Mouse (Mus musculus) brain, embryonic 14.5 days (tissue): ENCODE measurements at regions not wholly inside any gene's neighbourhood (a gene's known extent, or its start where the extent isn't known, plus 50 kb on each side); places are given as distances from the start of the nearest gene placed in this dataset.

Experiments
- CTCF ChIP-seq: fragments of 200-500 bp; IDR thresholded peaks from 2 replicates; pipeline ENCODE4 v1.5.1; 2012; ENCODE audit warnings: inconsistent platforms, mild to moderate bottlenecking, moderate library complexity, borderline replicate concordance; ENCODE audit not compliant: insufficient read depth, insufficient read length; ENCODE audit errors: extremely low read depth
- POLR2A ChIP-seq: fragments of 200-500 bp; IDR thresholded peaks from 2 replicates; pipeline ENCODE4 v1.6.1; 2012; ENCODE audit warnings: mild to moderate bottlenecking, inconsistent platforms, borderline replicate concordance; ENCODE audit not compliant: poor library complexity, insufficient read depth, insufficient read length, severe bottlenecking; ENCODE audit errors: extremely low read depth

DNA sequence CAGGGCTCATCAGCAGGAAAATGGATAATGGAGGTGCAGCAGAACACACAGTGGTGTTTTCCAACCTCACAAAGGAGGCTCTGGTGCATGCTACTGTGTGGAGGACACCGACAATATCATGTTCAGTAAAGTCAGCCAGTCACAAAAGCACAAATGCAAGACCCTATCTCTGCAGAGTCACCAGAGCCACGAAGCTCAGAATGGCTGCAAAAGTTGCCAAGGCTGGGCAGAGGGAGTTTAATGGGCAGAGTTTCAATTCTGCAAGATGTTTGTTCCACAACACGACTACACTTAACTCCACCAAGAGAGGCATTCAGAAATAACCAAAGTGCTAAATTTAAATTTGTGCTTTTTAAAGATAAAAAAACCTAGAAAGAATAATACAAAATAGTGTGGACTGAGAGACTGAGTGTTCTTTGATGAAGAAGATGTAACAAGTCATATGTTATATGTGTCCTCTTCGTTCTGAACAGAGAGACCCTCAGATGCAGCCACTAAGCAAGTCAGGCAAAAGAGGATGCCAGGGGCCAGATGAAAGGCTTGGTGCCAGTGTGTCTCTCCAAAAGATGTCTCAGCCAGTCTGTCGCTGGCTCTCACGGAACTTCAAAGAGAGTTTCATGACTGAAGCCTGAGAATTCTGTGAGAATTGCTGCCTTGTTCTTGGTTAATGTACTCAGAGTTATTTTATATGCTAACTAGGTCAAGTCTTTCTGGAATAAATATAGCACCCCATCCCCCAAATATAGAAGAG lies 95.1 kb upstream of the Kcnj6 start:
- TF ChIP-seq POLR2A (no peak), CTCF (no peak)
